Mouse (Mus musculus) inflammation-experienced regulatory T-cells, adult 6 months (primary cell): ENCODE measurements at regions not wholly inside any gene's neighbourhood (a gene's known extent, or its start where the extent isn't known, plus 50 kb on each side); places are given as distances from the start of the nearest gene placed in this dataset.

Experiments
- ATAC-seq: one replicate; pipeline ENCODE4 v1.8.0; 2017

DNA sequence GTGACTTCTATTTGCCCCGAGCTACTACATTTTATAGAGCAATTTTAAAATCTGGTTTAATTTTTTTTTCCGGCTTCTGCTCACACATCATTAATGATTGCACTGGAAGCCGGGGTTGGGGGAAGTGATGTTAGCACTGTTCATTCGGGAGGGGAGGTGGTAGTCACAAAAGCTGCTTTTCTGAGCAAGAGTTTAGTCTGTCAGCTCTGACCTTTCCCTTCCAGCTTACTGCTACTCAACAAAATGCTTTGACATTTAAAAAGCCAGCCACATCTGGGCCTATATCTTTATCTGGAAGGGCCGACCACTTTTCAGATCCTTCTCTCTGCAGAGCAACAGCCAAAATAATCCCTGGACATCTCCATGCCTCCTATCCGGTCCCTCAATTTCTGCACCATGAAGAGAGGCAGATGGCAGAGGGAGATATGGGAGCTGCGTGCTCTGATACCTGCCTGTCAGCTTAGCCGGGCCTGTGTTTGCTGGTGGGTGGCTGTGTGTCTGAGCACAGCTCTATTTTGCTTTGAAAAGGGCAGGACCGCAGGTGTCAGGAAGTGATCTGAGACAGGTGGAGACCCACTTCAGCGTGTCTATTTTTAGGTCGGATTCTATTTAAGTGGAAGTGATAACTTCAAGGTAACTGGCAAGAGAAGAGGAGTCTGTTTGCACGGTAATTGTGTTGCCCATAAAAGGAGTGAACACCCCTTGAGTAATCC lies 63.1 kb downstream of the Kcnf1 start:
- ATAC-seq = peak; percentile 73

DNA sequence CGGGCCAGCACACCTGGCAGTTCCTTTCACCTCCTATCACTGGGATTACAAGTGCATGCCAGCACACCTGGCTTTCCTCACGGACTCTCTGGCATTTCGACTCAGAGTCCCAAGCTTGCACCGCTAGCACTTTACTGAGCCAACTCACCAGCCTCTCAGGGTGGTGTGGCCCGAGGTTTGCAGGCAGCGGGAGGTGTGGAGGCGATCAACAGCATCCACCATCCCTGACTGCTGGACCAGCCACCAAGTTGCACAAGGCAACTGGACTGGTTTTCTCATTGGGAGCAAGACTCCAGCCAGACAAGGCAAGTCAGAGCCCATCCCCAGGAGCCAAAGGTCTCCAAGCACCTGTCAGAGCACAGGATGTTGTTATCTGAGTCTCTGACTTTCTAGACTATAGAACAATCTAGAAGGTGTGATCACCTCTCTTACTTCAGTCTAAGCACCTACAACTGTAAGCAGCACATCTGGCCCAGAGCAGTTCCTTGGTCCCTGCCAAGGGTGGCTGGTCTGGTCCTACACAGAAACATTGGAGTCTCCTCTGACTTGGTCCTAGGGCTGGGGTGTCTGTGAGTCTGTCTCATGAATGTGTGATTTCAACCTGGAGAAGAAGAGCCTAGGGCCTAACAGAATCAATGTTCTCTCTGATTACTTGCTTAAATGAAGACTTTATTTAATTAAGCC lies 63.8 kb downstream of the Kcnf1 start:
- peak; percentile 51 for ATAC-seq

DNA sequence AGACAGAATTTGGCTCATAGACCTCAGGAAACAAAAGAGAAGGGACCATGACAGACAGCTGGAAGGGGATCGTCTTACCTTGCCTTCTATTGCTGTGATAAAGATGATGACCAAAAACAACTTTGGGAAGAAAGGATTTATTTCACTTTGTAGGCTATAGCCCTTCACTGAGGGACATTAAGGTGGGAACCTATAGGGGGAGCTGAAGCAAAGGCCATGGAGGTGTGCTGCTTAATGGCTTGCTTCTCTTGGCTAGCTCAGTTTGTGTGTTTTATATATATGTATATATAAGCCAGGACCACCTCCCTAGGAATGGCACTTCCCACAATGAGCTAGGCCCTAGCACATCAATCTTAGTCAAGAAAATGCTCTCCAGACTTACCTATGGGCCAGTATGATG lies 70.5 kb downstream of the Kcnf1 start:
- ATAC-seq = no peak

- peak; percentile 53 for ATAC-seq
Measured at GRCm38 (mm10) chr12:17105057-17105712, 71.5 kb downstream of the Kcnf1 start.

- no peak for ATAC-seq
Measured at GRCm38 (mm10) chr12:17101842-17102241, 74.8 kb downstream of the Kcnf1 start.

GRCm38 (mm10) chr12:17097800-17098271 lies 78.9 kb downstream of the Kcnf1 start:
- ATAC-seq = no peak

- ATAC-seq = no peak
Measured at GRCm38 (mm10) chr12:17094758-17095157, 81.9 kb downstream of the Kcnf1 start.

DNA sequence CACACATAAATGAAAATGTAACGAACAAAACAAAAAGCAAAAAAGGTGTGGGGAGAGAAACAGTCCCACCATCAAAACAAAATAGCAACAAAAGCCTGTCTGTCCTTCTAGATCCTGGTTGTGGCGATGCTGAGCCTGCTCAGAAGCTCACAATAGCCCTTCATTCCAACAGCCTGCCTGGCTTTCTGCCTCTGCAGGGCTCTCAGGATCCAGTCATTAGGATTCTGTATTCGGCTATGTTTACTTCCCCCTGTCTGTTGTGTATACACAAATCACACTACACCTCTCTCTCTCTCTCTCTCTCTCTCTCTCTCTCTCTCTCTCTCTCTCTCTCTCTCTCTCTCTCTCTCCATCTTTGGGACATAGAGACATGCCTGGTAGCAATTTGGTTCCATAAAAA lies 82.2 kb upstream of the 2410004P03Rik start:
- ATAC-seq = no peak

DNA sequence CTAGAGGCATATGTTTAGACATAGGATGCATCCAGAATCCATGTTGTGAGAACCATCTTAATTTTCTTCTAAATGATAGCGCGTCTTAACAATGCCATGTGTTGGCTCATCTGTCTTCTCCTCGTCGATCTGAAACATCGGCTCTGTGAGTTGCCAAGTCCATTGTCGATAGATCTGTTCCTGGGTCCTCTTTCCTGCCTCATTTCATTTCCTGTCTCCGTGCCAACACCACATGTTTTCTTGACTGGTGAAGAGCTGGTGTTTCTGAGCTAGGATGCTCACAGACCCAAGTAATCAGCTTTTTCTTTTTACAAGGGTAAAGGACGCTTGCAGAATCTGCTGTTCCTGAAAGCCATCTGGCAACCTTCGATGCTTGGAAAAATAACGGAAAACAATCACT lies 79.5 kb upstream of the 2410004P03Rik start:
- no peak for ATAC-seq

DNA sequence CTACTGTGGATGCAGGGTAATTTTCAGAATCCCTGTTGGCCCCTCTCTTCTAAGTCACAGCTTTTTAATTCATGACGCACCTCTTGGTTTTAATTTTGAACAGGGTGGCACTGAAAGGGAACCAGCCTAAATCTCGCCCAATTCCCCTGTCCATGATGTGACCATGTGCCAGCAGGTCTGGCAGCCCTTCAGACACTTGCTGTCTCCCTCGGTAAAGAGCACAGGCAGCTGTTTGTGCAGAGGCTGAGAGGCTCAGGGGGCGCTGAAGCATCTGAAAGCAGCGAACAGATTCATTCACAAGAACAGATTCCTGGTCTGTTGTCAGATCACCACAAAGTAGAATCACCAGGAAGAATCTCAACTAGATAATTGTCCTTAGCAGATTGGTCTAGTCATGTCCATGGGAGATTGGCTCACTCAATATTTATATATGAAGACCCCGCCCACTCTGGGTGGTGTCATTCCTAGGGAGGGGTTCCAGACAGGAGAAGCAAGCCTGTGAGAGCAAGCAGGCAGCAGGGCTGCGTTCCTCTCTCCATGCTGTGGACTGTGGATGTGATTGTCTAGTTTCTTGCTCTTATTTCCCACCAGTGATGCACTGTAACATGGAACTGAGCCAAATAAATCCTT lies 78.3 kb upstream of the 2410004P03Rik start:
- ATAC-seq = no peak

- no peak for ATAC-seq
Measured at GRCm38 (mm10) chr12:17087388-17087787, 75.9 kb upstream of the 2410004P03Rik start.

DNA sequence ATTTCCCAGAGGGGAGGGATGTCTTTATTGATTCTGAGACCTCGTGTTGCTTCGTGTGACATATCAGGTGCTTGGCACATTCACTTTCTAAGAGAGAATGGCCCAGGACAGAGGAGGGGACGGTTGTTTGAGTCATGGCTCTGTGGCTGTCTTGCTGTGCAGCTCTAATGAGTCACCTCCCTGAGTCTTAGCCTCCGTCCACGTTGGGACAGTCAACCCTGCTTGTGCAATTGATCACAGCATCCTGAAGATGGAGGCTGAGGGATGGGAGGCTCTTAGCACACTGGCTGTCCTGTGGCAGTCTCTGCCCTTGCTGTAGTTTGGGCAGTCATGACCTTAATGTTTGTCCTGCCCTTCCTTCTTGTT lies 73.7 kb upstream of the 2410004P03Rik start:
- peak; percentile 48 for ATAC-seq

DNA sequence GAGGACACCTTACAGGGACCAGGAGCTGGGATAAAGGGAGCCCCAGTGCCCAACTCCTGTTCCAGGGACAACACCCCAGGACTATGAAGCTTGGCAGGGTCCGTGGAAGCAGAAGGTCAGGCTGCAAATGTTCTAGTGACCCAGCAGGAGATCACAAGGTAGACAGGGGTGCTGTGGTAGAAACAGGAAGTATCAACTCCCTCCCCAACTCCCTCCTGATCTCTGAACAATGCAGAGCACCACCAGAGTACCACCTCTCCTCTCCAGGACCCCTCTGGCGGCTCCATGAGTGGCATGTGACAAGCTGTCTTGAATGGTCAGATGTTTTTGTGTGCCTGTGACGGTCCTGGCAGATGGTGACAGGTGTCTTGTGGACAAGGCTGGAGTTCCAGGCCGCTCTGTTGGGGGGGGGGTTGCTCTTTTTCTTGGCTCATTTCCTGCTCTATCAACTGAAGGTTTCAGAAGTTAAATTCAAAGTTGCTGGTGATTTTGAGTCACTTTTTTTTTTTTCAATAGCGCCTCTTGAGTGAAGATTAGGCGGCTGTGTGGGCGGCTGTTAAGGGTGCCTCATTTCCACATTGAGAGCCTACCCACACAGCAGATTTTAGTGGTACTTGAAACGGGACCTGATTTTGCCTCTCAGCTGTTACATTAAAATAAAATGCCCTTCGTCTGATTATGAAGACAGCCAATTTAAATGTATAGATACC lies 73.1 kb upstream of the 2410004P03Rik start:
- peak; percentile 86 for ATAC-seq

GRCm38 (mm10) chr12:17071691-17072454 lies 60.3 kb upstream of the 2410004P03Rik start:
- ATAC-seq = no peak

DNA sequence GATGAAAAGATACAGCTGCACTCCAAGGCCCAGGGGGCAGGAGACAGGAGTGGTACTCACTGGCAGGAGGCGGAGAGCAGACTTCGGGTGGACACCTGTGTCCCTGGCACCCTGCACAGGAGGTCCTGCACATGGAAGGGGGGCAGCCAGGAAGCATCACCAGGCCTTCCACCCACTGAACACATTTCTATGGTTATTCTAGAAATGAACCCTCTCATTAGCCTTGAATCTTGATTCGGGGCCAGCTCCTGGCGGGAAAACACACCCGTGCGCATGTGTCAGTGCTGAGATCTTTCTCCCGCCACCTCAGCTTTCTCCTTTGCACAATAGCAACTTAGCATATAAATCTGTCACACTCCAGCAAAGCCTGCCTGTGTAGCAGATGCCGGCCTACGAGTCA lies 58.3 kb upstream of the 2410004P03Rik start:
- ATAC-seq = no peak

DNA sequence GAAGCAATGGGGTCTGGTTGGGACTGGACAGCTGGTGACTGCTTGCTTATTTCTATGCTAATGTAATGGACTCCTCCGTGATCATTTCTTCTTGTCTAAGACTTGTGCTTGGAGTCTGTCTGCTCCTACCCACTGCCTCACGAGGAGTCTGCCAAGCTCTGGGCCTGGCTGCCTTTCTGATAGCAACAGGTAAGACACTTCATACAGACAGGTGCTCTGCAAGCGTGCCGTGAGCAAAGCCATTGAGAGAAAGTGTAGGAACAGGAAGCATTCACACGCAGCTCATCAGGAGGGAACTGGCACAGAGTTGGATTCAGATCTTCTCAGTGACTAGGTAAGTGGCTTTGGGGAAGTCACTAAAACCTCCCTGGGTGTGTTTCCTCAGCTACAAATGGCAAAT lies 57.6 kb upstream of the 2410004P03Rik start:
- ATAC-seq = no peak

- ATAC-seq = no peak
Measured at GRCm38 (mm10) chr12:17063920-17064319, 52.4 kb upstream of the 2410004P03Rik start.
